Mouse (Mus musculus): ENCODE results near the gene Hsd3b7. TPM values are rescaled to one million over a fixed set of nuclear protein-coding genes. Genes with fewer than 3 reads are reported as not detected.

The Hsd3b7 gene
- polyA plus RNA-seq (2014; fragmentation: Illumina TruSeq; extraction: RNeasy Lipid Tissue Mini Kit (QIAGEN cat#74804); ENCODE audit: insufficient read depth, low read depth, low replicate concordance) = 43.9 TPM

GRCm38 (mm10) chr7:127800435-127801009 lies at the start of gene Hsd3b7:
Gene Hsd3b7, plus strand, starts transcription at chr7:127800604.

GRCm38 (mm10) chr7:127769651-127770038 lies 30.8 kb upstream of the Hsd3b7 start, which contains the start of gene Orai3:
Gene Orai3, plus strand, starts transcription at chr7:127769815.

GRCm38 (mm10) chr7:127776426-127776825 lies 24.0 kb upstream of the Hsd3b7 start, which contains the start of gene Setd1a:
Gene Setd1a, plus strand, starts transcription at chr7:127776670.

GRCm38 (mm10) chr7:127785308-127785707 lies 15.1 kb upstream of the Hsd3b7 start, which contains the start of gene Gm49388:
Gene Gm49388, plus strand, starts transcription at chr7:127785608.

GRCm38 (mm10) chr7:127824176-127824871 lies 23.9 kb downstream of the Hsd3b7 start, which contains the start of the genes Stx4a and Stx1b:
Gene Stx4a, plus strand, starts transcription at chr7:127824294.
Gene Stx1b, minus strand, starts transcription at chr7:127824549.

Other genes with a start within 250 kb of the Hsd3b7 start
- not detected for gene Tmem265, start 239.2 kb upstream of the Hsd3b7 start, polyA plus RNA-seq (2014; fragmentation: Illumina TruSeq; extraction: RNeasy Lipid Tissue Mini Kit (QIAGEN cat#74804); ENCODE audit: insufficient read depth, low read depth, low replicate concordance)
- 29.0 TPM for gene Phkg2, start 227.3 kb upstream of the Hsd3b7 start, polyA plus RNA-seq (2014; fragmentation: Illumina TruSeq; extraction: RNeasy Lipid Tissue Mini Kit (QIAGEN cat#74804); ENCODE audit: insufficient read depth, low read depth, low replicate concordance)
- gene Ccdc189, start 212.0 kb upstream of the Hsd3b7 start, polyA plus RNA-seq (2014; fragmentation: Illumina TruSeq; extraction: RNeasy Lipid Tissue Mini Kit (QIAGEN cat#74804); ENCODE audit: insufficient read depth, low read depth, low replicate concordance) = 20.2 TPM
- 24.5 TPM for gene Rnf40, start 211.8 kb upstream of the Hsd3b7 start, polyA plus RNA-seq (2014; fragmentation: Illumina TruSeq; extraction: RNeasy Lipid Tissue Mini Kit (QIAGEN cat#74804); ENCODE audit: insufficient read depth, low read depth, low replicate concordance)
- gene Zfp629, start 184.8 kb upstream of the Hsd3b7 start, polyA plus RNA-seq (2014; fragmentation: Illumina TruSeq; extraction: RNeasy Lipid Tissue Mini Kit (QIAGEN cat#74804); ENCODE audit: insufficient read depth, low read depth, low replicate concordance) = 5.9 TPM
- gene Bcl7c, start 91.7 kb upstream of the Hsd3b7 start, polyA plus RNA-seq (2014; fragmentation: Illumina TruSeq; extraction: RNeasy Lipid Tissue Mini Kit (QIAGEN cat#74804); ENCODE audit: insufficient read depth, low read depth, low replicate concordance) = 35.1 TPM
- 5.6 TPM for gene Ctf1, start 87.9 kb upstream of the Hsd3b7 start, polyA plus RNA-seq (2014; fragmentation: Illumina TruSeq; extraction: RNeasy Lipid Tissue Mini Kit (QIAGEN cat#74804); ENCODE audit: insufficient read depth, low read depth, low replicate concordance)
- not detected for gene Ctf2, start 68.4 kb upstream of the Hsd3b7 start, polyA plus RNA-seq (2014; fragmentation: Illumina TruSeq; extraction: RNeasy Lipid Tissue Mini Kit (QIAGEN cat#74804); ENCODE audit: insufficient read depth, low read depth, low replicate concordance)
- gene Fbxl19, start 56.1 kb upstream of the Hsd3b7 start, polyA plus RNA-seq (2014; fragmentation: Illumina TruSeq; extraction: RNeasy Lipid Tissue Mini Kit (QIAGEN cat#74804); ENCODE audit: insufficient read depth, low read depth, low replicate concordance) = 5.9 TPM
- gene Orai3, start 30.8 kb upstream of the Hsd3b7 start, polyA plus RNA-seq (2014; fragmentation: Illumina TruSeq; extraction: RNeasy Lipid Tissue Mini Kit (QIAGEN cat#74804); ENCODE audit: insufficient read depth, low read depth, low replicate concordance) = 36.1 TPM
- 6.3 TPM for gene Setd1a, start 23.9 kb upstream of the Hsd3b7 start, polyA plus RNA-seq (2014; fragmentation: Illumina TruSeq; extraction: RNeasy Lipid Tissue Mini Kit (QIAGEN cat#74804); ENCODE audit: insufficient read depth, low read depth, low replicate concordance)
- gene Gm49388, start 15.0 kb upstream of the Hsd3b7 start, polyA plus RNA-seq (2014; fragmentation: Illumina TruSeq; extraction: RNeasy Lipid Tissue Mini Kit (QIAGEN cat#74804); ENCODE audit: insufficient read depth, low read depth, low replicate concordance) = not detected
- gene Stx4a, start 23.7 kb downstream of the Hsd3b7 start, polyA plus RNA-seq (2014; fragmentation: Illumina TruSeq; extraction: RNeasy Lipid Tissue Mini Kit (QIAGEN cat#74804); ENCODE audit: insufficient read depth, low read depth, low replicate concordance) = 82.2 TPM
- gene Stx1b, start 23.9 kb downstream of the Hsd3b7 start, polyA plus RNA-seq (2014; fragmentation: Illumina TruSeq; extraction: RNeasy Lipid Tissue Mini Kit (QIAGEN cat#74804); ENCODE audit: insufficient read depth, low read depth, low replicate concordance) = 0.61 TPM
- 7.3 TPM for gene Zfp646, start 75.6 kb downstream of the Hsd3b7 start, polyA plus RNA-seq (2014; fragmentation: Illumina TruSeq; extraction: RNeasy Lipid Tissue Mini Kit (QIAGEN cat#74804); ENCODE audit: insufficient read depth, low read depth, low replicate concordance)
- 2.2 TPM for gene Zfp668, start 76.2 kb downstream of the Hsd3b7 start, polyA plus RNA-seq (2014; fragmentation: Illumina TruSeq; extraction: RNeasy Lipid Tissue Mini Kit (QIAGEN cat#74804); ENCODE audit: insufficient read depth, low read depth, low replicate concordance)
- gene Prss53, start 90.4 kb downstream of the Hsd3b7 start, polyA plus RNA-seq (2014; fragmentation: Illumina TruSeq; extraction: RNeasy Lipid Tissue Mini Kit (QIAGEN cat#74804); ENCODE audit: insufficient read depth, low read depth, low replicate concordance) = 1.5 TPM
- not detected for gene Gm21974, start 94.8 kb downstream of the Hsd3b7 start, polyA plus RNA-seq (2014; fragmentation: Illumina TruSeq; extraction: RNeasy Lipid Tissue Mini Kit (QIAGEN cat#74804); ENCODE audit: insufficient read depth, low read depth, low replicate concordance)
- gene Vkorc1, start 95.0 kb downstream of the Hsd3b7 start, polyA plus RNA-seq (2014; fragmentation: Illumina TruSeq; extraction: RNeasy Lipid Tissue Mini Kit (QIAGEN cat#74804); ENCODE audit: insufficient read depth, low read depth, low replicate concordance) = 114 TPM
- gene Bckdk, start 103.5 kb downstream of the Hsd3b7 start, polyA plus RNA-seq (2014; fragmentation: Illumina TruSeq; extraction: RNeasy Lipid Tissue Mini Kit (QIAGEN cat#74804); ENCODE audit: insufficient read depth, low read depth, low replicate concordance) = 36.0 TPM
- 15.1 TPM for gene Kat8, start 111.9 kb downstream of the Hsd3b7 start, polyA plus RNA-seq (2014; fragmentation: Illumina TruSeq; extraction: RNeasy Lipid Tissue Mini Kit (QIAGEN cat#74804); ENCODE audit: insufficient read depth, low read depth, low replicate concordance)
- 48.3 TPM for gene Prss8, start 129.5 kb downstream of the Hsd3b7 start, polyA plus RNA-seq (2014; fragmentation: Illumina TruSeq; extraction: RNeasy Lipid Tissue Mini Kit (QIAGEN cat#74804); ENCODE audit: insufficient read depth, low read depth, low replicate concordance)
- 8.8 TPM for gene Prss36, start 146.1 kb downstream of the Hsd3b7 start, polyA plus RNA-seq (2014; fragmentation: Illumina TruSeq; extraction: RNeasy Lipid Tissue Mini Kit (QIAGEN cat#74804); ENCODE audit: insufficient read depth, low read depth, low replicate concordance)
- 182 TPM for gene Fus, start 166.9 kb downstream of the Hsd3b7 start, polyA plus RNA-seq (2014; fragmentation: Illumina TruSeq; extraction: RNeasy Lipid Tissue Mini Kit (QIAGEN cat#74804); ENCODE audit: insufficient read depth, low read depth, low replicate concordance)
- 31.3 TPM for gene Pycard, start 193.3 kb downstream of the Hsd3b7 start, polyA plus RNA-seq (2014; fragmentation: Illumina TruSeq; extraction: RNeasy Lipid Tissue Mini Kit (QIAGEN cat#74804); ENCODE audit: insufficient read depth, low read depth, low replicate concordance)
- 1.4 TPM for gene Trim72, start 203.3 kb downstream of the Hsd3b7 start, polyA plus RNA-seq (2014; fragmentation: Illumina TruSeq; extraction: RNeasy Lipid Tissue Mini Kit (QIAGEN cat#74804); ENCODE audit: insufficient read depth, low read depth, low replicate concordance)

Data from lung, adult 10 weeks (tissue).